Mouse (Mus musculus): Measurements from ENCODE around the gene Rflnb.

The Rflnb gene

GRCm38 (mm10) chr11:75990965-75991835 lies 36.4 kb downstream of the Rflnb start:
- DNase-seq (ENCODE audit: low spot score in 2 of 2) = no peak

- DNase-seq (ENCODE audit: low spot score in 2 of 2) = no peak
These were observed 41.6 kb downstream of the Rflnb start for GRCm38 (mm10) chr11:75985948-75986347.

- no peak for DNase-seq (ENCODE audit: low spot score in 2 of 2)
These were observed 43.0 kb downstream of the Rflnb start for GRCm38 (mm10) chr11:75984581-75984980.

DNA sequence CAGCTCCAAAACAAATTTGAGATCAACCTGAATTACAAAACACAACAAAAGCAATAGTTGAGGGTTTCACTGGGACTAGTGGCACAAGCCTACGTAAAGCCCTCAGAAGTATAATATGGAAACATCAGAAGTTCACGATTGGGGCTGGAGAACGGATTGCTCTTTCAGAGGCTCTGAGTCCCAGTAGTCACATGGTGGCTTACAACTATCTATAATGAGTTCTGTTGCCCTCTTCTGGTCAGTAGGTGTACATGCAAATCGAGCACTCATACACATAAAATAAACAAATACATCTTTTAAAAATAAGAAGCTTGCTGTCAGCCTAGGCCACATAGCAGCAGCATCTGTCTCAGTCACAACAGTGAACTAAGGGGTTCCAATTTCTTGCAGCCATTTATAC lies 44.4 kb downstream of the Rflnb start:
- DNase-seq (ENCODE audit: low spot score in 2 of 2) = no peak

- no peak for DNase-seq (ENCODE audit: low spot score in 2 of 2)
These were observed 47.2 kb downstream of the Rflnb start for GRCm38 (mm10) chr11:75980413-75980812.

- DNase-seq (ENCODE audit: low spot score in 2 of 2) = no peak
These were observed 49.5 kb downstream of the Rflnb start for GRCm38 (mm10) chr11:75978051-75978450.

DNA sequence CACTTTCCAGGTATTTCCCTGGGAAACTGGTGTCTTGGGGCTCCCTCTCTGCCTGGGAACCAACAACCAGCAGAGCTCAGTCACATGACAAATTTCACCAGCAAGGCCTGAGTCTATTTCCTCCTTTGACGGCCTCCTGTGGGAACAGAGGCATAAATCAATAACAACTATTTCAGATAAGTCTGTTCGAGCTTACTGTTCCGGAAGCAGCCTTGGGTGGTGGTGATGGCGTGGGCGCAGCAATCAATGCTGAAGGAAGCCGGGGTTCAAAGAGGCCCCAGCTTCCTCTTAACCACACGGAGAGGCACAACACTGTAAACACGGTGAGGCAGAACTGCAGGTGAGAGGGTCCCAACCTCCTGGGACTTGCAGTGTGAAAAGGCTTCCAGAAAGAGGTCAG lies 50.8 kb downstream of the Rflnb start:
- peak in 1 of 2 experiments; percentile 35 for DNase-seq (ENCODE audit: low spot score in 2 of 2)

DNA sequence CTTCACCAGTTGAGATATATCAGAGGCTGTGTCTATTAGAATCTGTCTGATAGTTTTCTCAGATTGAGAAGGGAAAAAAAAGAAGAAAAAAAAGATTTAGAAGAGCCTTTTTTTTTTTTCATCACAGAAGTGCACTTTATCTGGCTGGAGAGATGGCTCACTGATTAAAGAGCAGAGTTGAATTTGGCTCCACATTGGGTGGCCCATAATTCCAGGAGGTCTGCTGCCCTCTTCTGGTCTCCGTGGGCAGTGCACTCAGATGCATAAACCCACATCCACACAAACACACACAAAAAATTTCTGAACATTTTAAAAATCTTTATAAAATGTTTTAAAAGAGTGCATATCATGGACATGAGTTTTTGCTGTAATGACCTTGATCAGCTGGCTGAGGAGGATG lies 53.6 kb downstream of the Rflnb start:
- no peak for DNase-seq (ENCODE audit: low spot score in 2 of 2)

DNA sequence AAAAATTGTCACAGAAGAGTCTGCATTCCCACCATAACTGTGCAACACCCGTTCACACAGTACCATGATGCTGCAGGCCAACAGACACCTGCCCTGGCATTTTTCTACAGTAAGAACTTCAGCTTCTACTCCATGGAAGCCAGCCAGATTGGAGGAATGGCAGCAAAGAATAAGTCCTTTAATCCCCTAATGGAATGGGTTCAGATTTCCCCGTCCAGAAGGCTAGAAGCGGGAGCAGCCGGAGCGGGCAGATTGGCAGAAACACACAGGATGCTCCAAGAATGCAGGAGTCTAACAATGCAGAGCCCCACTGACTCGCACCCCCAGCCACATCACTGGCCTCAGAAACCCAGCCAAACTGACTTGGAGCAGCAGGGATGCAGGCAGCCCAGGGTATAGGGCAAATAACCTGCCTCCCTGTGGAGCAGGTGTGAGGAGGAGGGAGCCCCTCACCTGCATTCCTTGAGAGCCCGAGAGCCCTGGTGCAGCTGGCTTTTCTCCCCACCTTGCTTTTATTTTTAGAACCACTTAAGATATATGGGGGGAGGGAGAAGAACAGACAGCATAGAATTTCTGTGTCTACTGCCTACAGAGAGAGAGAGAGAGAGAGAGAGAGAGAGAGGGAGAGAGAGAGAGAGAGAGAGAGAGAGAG lies 54.5 kb downstream of the Rflnb start:
- DNase-seq (ENCODE audit: low spot score in 2 of 2) = no peak

- DNase-seq (ENCODE audit: low spot score in 2 of 2) = no peak
These were observed 55.4 kb downstream of the Rflnb start for GRCm38 (mm10) chr11:75972188-75972587.

DNA sequence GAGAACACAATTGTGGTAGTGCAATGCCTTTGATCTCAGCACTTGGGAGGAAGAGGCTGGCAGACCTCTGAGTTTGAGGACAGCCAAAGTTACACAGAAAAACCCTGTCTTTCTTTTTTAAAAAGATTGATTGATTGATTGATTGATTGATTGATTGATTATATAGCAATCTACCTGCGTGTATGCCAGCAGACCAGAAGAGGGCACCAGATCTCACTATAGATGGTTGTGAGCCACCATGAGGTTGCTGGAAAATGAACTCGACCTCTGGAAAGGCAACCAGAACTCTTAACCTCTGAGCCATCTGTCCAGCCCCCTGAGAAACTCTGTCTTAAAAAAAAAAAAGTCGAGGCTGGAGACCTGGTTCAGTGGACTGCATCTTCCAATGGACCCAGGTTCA lies 57.0 kb downstream of the Rflnb start:
- no peak for DNase-seq (ENCODE audit: low spot score in 2 of 2)

Measured in heart, adult 9 months (tissue).